Mouse (Mus musculus) thymus, adult 2 months (tissue): ENCODE data around the gene Dcst2. TPM values are rescaled to one million over a fixed set of nuclear protein-coding genes. Genes with fewer than 3 reads are reported as not detected.

Experiments used
- DNase-seq: peaks from one replicate; pipeline ENCODE4 v3.0.0; 2021
- H3K27ac ChIP-seq: fragments of 200-500 bp; 2 replicates; pipeline ENCODE4 v1.5.1; 2012; ENCODE audit warnings: low read length, control low read depth; ENCODE audit not compliant: control insufficient read depth, insufficient read depth
- H3K27me3 ChIP-seq: fragments of 200-500 bp; 2 replicates; pipeline ENCODE4 v1.6.1; 2012; ENCODE audit warnings: mild to moderate bottlenecking, low read length, moderate library complexity, mixed read lengths; ENCODE audit not compliant: control insufficient read depth, insufficient read depth
- H3K36me3 ChIP-seq: fragments of 200-500 bp; 2 replicates; pipeline ENCODE4 v1.6.1; 2012; ENCODE audit warnings: mild to moderate bottlenecking, low read length, moderate library complexity; ENCODE audit not compliant: control insufficient read depth, insufficient read depth
- H3K4me1 ChIP-seq: fragments of 200-500 bp; replicated peaks from 2 replicates; pipeline ENCODE4 v1.6.1; 2012; ENCODE audit warnings: low read length; ENCODE audit not compliant: control insufficient read depth, insufficient read depth
- H3K4me3 ChIP-seq: fragments of 200-500 bp; 2 replicates; pipeline ENCODE4 v1.5.1; 2012; ENCODE audit warnings: mild to moderate bottlenecking, low read length, control low read depth, moderate library complexity; ENCODE audit not compliant: control insufficient read depth, insufficient read depth
- CTCF ChIP-seq: fragments of 200-500 bp; IDR thresholded peaks from 2 replicates; pipeline ENCODE4 v1.5.1; 2012; ENCODE audit warnings: mild to moderate bottlenecking, control low read depth, low read length, moderate library complexity, borderline replicate concordance; ENCODE audit not compliant: control insufficient read depth, poor library complexity, insufficient read depth; ENCODE audit errors: extremely low read depth
- POLR2A ChIP-seq: fragments of 200-500 bp; IDR thresholded peaks from 2 replicates; pipeline ENCODE4 v1.6.1; 2012; ENCODE audit warnings: mild to moderate bottlenecking, low read length, control low read depth, moderate library complexity; ENCODE audit not compliant: control insufficient read depth, poor library complexity, insufficient read depth; ENCODE audit errors: extremely low read depth
- WGBS: fragments of 180-500 bp; shearing (Covaris S2); methylation state at CpG from one replicate; pipeline ENCODE4 v1.1.7; 2018; 5-methylcytosine and 5-hydroxymethylcytosine counted together
- polyA plus RNA-seq: library from polyadenylated mRNA; depleted of rRNA; stranded (reverse); fragments of >200 nt; gene quantifications from 2 replicates; pipeline ENCODE4 v1.2.3, GENCODE M21; 2012

The Dcst2 gene
- polyA plus RNA-seq, 1 experiment, result 0.50 TPM

- WGBS, result 98% methylated on average over 8 of the region's 8 CpGs
- Histone ChIP-seq H3K4me1 (peaks cover 11% of the 10 kb centered on the region), H3K27me3 (no peaks in the 10 kb centered on the region), H3K36me3 (no peaks in the 10 kb centered on the region), H3K27ac (no peak overlapping the region), H3K4me3 (no peak overlapping the region)
- TF ChIP-seq POLR2A (no peak), CTCF (no peak)
- DNase-seq, result no peak
Observed at GRCm38 (mm10) chr3:89416158-89416557, 54.4 kb downstream of the Dcst2 start.

DNA sequence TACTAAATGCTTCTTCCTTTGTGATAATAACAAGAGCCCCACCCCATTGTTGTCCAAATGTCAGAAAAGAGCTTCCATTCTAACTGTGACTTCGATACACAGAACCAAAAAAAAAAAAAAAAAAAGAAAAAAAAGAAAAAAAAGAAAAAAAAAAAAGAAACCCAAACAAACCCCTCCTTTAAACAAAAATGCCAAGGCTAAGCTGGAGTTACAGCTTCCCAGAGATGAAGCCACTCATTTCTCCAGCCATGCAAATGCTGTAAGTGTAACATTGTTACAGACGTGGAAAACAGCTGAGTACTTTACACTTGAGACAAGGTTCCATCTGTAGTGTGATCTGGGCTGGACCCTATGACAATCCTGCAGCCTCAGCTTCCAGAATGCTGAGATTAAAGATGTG lies 55.4 kb downstream of the Dcst2 start:
- H3K36me3 ChIP-seq, result no peaks in the 10 kb centered on the region
- no peak overlapping the region for H3K27ac ChIP-seq
- DNase-seq, result no peak
- TF ChIP-seq CTCF, result no peak
- no peak for TF ChIP-seq POLR2A
- H3K4me3 ChIP-seq, result no peak overlapping the region
- H3K27me3 ChIP-seq, result no peaks in the 10 kb centered on the region
- 27% methylated on average over 2 of the region's 2 CpGs for WGBS
- H3K4me1 ChIP-seq, result peaks cover 9% of the 10 kb centered on the region

DNA sequence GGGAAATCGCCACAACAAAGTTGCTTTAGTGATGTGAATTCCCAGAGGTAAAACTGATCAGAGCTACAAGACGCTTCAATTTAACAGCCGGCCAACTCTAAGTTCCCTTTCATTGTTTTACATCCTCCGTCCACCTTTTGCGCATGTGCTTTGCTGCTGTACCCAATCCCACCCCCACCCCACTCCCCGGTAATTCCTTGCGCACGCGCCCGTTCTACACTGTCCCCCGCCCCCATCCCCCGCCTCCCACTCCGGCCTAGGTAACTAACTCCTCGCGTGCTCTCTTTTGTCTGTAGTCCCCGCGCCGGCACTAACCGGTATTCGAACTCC lies 56.0 kb downstream of the Dcst2 start:
- TF ChIP-seq CTCF, result no peak
- no peak for DNase-seq
- WGBS, result under 1% methylated on average over 20 of the region's 20 CpGs
- Histone ChIP-seq H3K36me3 (no peaks in the 10 kb centered on the region), H3K4me1 (peaks cover 9% of the 10 kb centered on the region), H3K27me3 (no peaks in the 10 kb centered on the region), H3K27ac (no peak overlapping the region), H3K4me3 (peak overlapping the region; percentile 62)

- DNase-seq, result peak; percentile 91
- Histone ChIP-seq H3K27me3 (no peaks in the 10 kb centered on the region), H3K36me3 (0 out of 2 replicates have a peak, but pooled peaks cover 3% of the 10 kb centered on the region), H3K4me3 (peak within 1 kb of the TSS; percentile 62), H3K27ac (peak within 1 kb of the TSS; percentile 64), H3K4me1 (peaks cover 9% of the 10 kb centered on the region)
- WGBS, result under 1% methylated on average over 39 of the region's 39 CpGs
- TF ChIP-seq POLR2A, result peak; percentile 29
- TF ChIP-seq CTCF, result 0 out of 2 replicates have a peak, but pooled peaks have one; percentile 15
Observed at GRCm38 (mm10) chr3:89418170-89418860, 56.5 kb downstream of the Dcst2 start, which contains the start of the genes Cks1b and Shc1. TSS of gene Cks1b (minus strand) at chr3:89418383. TSS of gene Shc1 (plus strand) at chr3:89418443.

- no peaks in the 10 kb centered on the region for H3K27me3 ChIP-seq
- no peak for DNase-seq
- H3K27ac ChIP-seq, result peak overlapping the region; percentile 64; the same call in 1 of the 2 replicates
- H3K36me3 ChIP-seq, result peaks cover 5% of the 10 kb centered on the region
- WGBS, result under 1% methylated on average over 16 of the region's 16 CpGs
- TF ChIP-seq POLR2A, result 0 out of 2 replicates have a peak, but pooled peaks have one; percentile 14
- no peak for TF ChIP-seq CTCF
- peaks cover 9% of the 10 kb centered on the region for H3K4me1 ChIP-seq
- H3K4me3 ChIP-seq, result peak overlapping the region; percentile 62
Observed at GRCm38 (mm10) chr3:89418861-89419250, 57.1 kb downstream of the Dcst2 start.

DNA sequence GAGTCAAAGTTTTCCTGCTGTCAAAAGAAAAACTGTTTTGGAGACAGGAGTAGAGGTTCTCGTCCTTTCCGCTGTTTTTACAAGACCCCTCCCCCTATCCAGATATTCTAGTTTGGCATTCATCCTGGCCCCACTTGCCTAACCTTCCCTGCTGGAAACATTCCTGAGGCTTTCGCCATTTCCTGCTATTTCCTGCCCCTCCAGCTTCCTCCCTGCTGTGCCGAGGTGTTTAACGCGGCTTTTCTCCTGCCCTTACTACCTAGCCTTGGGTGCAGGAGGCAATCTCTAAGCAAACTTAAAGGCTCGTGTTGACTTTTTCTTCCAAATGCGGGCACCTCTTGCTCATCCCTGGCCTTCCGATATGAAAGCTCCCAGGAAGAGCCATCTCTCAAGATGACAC lies 57.8 kb downstream of the Dcst2 start:
- no peaks in the 10 kb centered on the region for H3K27me3 ChIP-seq
- TF ChIP-seq CTCF, result no peak
- no peak for TF ChIP-seq POLR2A
- H3K4me1 ChIP-seq, result peaks cover 9% of the 10 kb centered on the region
- no peak overlapping the region; the same call in 1 of the 2 replicates for H3K4me3 ChIP-seq
- H3K36me3 ChIP-seq, result peaks cover 12% of the 10 kb centered on the region
- H3K27ac ChIP-seq, result no peak overlapping the region
- 44% methylated on average over 9 of the region's 9 CpGs for WGBS
- no peak for DNase-seq
